Mouse (Mus musculus) left cerebral cortex, adult 18-20 months (tissue): ENCODE results near the gene Rrp15. TPM values are rescaled to one million over a fixed set of nuclear protein-coding genes. Genes with fewer than 3 reads are reported as not detected.

Source experiments
- DNase-seq, 2 experiments: peaks; one replicate each; pipeline ENCODE4 v3.0.0; 2021 to 2022; ENCODE audit warnings: low spot score in 2 of 2, mixed read lengths in 1 of 2
- total RNA-seq, 2 experiments: library from RNA; stranded (reverse); gene quantifications; 2 replicates each; pipeline ENCODE4 v1.2.3; 2021

The Rrp15 gene
- total RNA-seq, 2 experiments from 2014 or later, result 12.9 to 13.3 TPM

- DNase-seq, result no peak
Measured at GRCm38 (mm10) chr1:186676199-186676598, 73.0 kb downstream of the Rrp15 start.

DNA sequence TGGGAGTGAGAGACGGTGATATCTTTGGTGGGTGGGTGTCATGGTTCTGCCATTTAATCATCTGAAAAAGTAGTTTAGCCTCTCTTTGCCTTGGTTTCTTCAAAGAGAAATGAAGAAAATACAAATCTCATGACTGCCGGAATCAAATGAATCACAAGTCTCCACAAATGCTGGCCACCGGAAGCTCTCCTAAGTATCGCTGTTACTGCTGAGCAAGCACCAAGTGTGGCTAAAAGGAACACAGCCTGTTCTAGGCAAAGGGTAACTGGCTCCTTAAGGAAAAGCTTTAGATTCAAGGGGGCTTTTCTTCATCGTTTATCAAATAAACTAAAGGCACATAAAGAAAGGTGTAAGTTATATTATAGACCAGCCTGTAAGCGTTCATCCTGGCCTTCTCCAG lies 73.9 kb downstream of the Rrp15 start:
- no peak for DNase-seq

DNA sequence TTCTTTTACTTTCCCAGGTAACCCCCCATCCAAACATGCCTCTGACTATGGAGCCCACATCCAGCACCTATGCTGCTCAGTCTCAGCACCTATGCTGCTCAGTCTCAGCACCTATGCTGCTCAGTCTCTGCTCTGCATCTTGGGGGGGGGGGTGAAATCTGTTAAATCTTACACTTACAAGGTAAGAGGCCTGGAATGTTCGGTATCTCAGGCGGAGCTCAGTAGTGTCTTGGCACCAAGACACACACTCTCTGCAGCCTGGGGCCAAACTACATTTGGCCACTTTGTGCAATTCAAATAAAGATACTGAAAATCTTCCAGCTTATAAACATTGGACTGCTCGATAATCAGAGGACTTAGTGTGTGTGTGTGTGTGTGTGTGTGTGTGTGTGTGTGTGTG lies 74.5 kb downstream of the Rrp15 start:
- no peak for DNase-seq

DNA sequence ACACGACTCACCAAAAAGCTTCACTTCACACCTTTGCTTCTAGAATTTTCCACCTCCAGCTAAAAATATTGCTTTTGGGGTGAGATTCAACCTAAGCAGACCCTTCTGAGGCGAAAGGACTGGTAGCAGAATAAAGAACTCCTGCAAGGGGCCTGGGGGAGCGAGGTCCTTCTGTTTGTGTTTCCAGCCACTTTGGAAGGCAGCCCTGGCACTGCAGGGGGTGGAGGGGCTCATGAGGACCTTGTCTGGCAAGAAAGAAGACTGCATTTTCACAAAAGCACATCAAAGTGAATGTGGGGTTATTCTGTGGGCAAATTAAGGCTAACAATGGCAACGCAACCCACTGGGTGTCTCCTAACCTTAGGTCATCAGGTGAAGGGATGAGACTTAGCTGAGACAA lies 76.0 kb downstream of the Rrp15 start:
- DNase-seq, result no peak

Other genes with a start within 250 kb of the Rrp15 start
- 1 to 10 TPM; 4.6 to 5.4 TPM for gene Tgfb2, start 43.4 kb downstream of the Rrp15 start, total RNA-seq
- gene D1Pas1, start 218.1 kb upstream of the Rrp15 start, total RNA-seq, result not detected